Mouse (Mus musculus): ENCODE data around the gene Zmym4. TPM values are rescaled to one million over a fixed set of nuclear protein-coding genes. Genes with fewer than 3 reads are reported as not detected.
"Not testable (repeated sequence)": the region's sequence is repeated elsewhere in the genome, so short reads cannot be mapped to it uniquely, and the experiment has no call there.

The Zmym4 gene
- total RNA-seq, 2 experiments from 2014 or later = 43.9 to 51.8 TPM

GRCm38 (mm10) chr4:126958261-126958660, 9.7 kb downstream of the Zmym4 start:
- DNase-seq (ENCODE audit: low spot score in 2 of 2) = no peak
- intact Hi-C loops (cut with DNase I) = no loop called here

GRCm38 (mm10) chr4:126957434-126957833, 10.5 kb downstream of the Zmym4 start:
- intact Hi-C loops (cut with DNase I) = no loop called here
- no peak for DNase-seq (ENCODE audit: low spot score in 2 of 2)

DNA sequence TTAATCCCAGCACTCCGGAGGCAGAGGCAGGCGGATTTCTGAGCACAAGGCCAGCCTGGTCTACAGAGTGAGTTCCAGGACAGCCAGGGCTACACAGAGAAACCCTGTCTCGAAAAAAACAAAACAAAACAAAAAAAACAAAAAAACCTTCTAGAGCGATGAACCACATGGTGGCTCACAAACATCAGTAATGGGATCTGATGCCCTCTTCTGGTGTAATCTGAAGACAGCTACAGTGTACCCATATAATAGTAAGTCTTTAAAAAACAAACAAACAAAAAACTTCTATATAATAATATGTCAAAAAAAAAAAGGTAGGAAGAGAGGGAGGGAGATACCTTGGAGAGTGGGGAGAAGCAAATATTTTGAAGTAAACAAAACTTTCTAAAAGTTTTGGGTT, 17.1 kb downstream of the Zmym4 start:
- DNase-seq (ENCODE audit: low spot score in 2 of 2); intact Hi-C loops (cut with DNase I): not testable (repeated sequence)

GRCm38 (mm10) chr4:126943421-126943820, 24.5 kb downstream of the Zmym4 start:
- DNase-seq (ENCODE audit: low spot score in 2 of 2) = no peak
- intact Hi-C loops (cut with DNase I) = no loop called here

DNA sequence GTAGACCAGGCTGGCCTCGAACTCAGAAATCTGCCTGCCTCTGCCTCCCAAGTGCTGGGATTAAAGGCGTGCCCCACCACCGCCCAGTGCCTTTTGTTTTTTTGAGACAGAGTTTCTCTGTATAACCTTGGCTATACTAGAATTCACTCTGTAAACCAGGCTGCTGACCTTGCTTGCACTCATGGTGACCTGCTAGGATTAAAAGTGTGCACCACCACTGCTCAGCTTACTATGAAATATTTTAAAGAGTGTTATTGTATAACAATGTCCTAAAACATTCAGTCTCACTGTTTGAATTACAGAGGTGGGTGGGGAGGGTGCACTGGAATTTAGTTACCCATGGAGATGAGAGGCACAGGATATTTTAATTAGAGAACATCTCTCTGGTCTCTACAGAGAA, 25.1 kb downstream of the Zmym4 start:
- no peak for DNase-seq (ENCODE audit: low spot score in 2 of 2)
- intact Hi-C loops (cut with DNase I) = no loop called here

DNA sequence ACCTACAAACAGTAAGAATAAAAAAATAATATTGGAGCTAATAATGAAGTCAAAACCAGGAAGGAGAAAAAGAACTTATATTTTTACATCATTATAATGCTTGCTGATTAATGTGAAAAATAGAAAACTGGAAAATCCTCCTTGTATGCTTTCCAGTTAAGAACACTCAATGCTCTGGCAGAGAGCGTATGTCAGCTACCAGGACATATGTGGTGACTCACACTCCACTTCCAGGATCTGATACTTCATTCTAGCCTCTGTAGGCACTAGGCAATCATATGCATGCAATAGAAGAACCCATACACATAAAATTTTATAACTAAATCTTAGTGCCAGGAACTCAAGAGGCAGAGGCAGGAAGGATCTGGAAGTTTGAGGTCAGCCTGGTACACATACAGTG, 40.2 kb downstream of the Zmym4 start:
- intact Hi-C loops (cut with DNase I) = no loop called here
- DNase-seq (ENCODE audit: low spot score in 2 of 2) = no peak

- DNase-seq (ENCODE audit: low spot score in 2 of 2) = no peak
- intact Hi-C loops (cut with DNase I) = no loop called here
These were observed 78.1 kb downstream of the Zmym4 start for GRCm38 (mm10) chr4:126889879-126890278.

GRCm38 (mm10) chr4:126885953-126886352, 82.0 kb downstream of the Zmym4 start:
- intact Hi-C loops (cut with DNase I) = no loop called here
- DNase-seq (ENCODE audit: low spot score in 2 of 2) = no peak

DNA sequence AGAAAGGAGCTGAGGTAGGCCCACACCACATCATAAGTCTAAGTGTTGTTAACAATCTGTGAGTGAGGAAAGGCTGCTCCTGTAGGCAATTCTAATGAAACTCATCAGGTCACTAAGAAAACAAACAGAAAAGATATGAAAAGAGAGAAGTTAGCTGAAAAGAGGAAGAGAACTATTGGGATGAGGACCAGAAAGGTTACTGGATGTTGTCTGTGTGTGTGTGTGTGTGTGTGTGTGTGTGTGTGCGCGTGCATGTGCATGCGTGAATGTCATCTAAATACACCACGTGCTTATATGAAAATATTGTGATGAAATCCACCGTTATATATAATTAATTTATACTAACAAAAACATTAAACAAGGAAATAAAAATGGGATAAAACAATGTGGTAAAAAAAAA, 84.3 kb downstream of the Zmym4 start:
- DNase-seq (ENCODE audit: low spot score in 2 of 2) = no peak
- intact Hi-C loops (cut with DNase I) = no loop called here

GRCm38 (mm10) chr4:126879560-126880275, 88.2 kb downstream of the Zmym4 start:
- intact Hi-C loops (cut with DNase I) = no loop called here
- no peak for DNase-seq (ENCODE audit: low spot score in 2 of 2)

- no peak for DNase-seq (ENCODE audit: low spot score in 2 of 2)
These were observed 95.2 kb downstream of the Zmym4 start for GRCm38 (mm10) chr4:126872717-126873116.

GRCm38 (mm10) chr4:126868699-126869098, 99.2 kb downstream of the Zmym4 start:
- no peak for DNase-seq (ENCODE audit: low spot score in 2 of 2)
- intact Hi-C loops (cut with DNase I) = no loop called here

More at GRCm38 (mm10) chr4:126872717-126873116, 95.2 kb downstream of the Zmym4 start:
- intact Hi-C loops (cut with DNase I) = no loop called here

DNA sequence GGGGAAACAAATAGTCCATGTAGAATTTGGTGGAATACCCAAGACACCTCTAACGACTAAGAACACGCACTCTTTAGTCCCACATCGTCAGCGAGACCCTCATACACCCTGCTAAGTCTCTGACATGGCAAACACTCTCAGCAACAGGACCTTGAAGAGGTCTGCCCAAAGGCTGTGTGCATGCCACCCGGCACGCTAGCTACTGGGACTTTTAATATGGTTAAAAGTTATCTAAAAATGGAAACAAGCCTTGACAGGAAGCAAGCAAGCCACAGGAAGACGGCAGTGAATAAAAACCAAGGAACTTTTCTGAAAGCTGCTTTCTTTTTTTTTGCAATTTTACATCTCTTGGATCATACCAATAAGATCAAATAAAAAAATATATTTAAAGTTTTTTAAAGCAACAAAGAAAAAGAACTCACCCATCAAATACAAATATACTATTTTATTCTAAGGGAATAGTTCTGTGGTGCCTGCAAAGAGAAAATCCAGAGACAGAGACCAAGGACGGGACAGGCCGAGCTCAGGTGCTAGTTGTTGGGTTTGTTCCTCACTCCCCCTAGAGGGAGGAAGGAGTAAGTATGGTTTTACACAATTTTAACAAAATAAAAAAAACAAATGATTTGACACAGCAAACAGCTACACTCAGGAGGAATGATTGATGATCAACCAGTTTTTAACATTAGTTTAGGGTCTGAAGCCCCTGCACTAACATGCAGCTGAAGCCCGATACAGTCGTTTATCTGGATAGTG, 106.2 kb downstream of the Zmym4 start:
- intact Hi-C loops (cut with DNase I) = no loop called here
- no peak for DNase-seq (ENCODE audit: low spot score in 2 of 2)

DNA sequence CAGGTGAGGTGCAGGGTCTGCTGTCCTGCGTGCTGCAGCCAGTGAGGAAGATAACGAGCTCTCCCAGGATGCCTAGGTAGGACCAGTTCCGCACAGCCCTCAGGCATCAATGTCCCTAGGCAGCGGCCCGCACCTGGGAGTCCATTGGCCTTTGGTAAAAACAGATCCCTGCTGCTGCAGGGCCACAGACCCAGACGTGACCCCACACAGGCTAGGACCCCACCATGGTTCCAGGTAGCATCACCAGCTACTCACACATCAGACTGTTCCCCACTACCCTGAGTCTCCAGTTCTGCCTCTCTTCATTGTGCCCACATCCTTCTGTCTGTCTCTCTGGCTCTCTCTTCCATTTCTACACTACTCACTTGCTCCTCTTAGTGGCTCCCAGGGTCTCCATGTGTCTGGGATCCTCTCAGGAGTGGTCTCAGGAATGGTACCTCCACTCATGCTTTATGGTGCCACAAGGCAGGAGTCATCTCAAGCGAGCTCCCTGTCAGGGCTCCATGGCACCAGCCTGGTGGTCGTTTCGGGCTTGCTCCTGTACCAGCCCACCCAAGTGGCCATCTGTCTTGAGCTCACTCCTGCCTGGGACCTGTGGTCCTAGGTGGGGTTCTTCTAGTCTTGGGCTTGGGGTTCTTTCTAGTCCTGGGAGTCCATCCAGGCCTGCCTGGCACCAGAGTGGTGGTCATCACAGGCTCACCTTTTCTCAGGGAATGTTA, 107.5 kb downstream of the Zmym4 start:
- intact Hi-C loops (cut with DNase I) = no loop called here
- DNase-seq (ENCODE audit: low spot score in 2 of 2) = no peak

DNA sequence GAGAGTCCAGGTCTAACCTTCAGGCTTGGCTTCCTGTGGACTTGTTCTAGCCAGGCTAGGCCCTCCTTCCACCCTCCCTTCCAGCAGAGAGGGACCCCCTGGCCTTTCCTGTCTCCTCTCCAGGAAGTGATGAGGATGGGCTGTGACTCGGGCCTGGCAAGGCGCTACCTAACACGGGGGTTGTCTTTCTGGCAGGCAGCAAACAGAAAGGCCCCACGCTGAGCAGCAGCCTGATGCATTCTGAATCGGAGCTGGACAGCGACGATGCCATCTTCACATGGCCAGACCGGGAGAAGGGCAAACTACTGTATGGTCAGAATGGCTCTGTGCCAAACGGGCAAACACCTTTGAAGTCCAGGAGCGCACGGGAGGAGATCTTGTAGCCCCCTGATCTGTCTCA, 115.0 kb downstream of the Zmym4 start:
- intact Hi-C loops (cut with DNase I) = no loop called here
- DNase-seq (ENCODE audit: low spot score in 2 of 2) = no peak

DNA sequence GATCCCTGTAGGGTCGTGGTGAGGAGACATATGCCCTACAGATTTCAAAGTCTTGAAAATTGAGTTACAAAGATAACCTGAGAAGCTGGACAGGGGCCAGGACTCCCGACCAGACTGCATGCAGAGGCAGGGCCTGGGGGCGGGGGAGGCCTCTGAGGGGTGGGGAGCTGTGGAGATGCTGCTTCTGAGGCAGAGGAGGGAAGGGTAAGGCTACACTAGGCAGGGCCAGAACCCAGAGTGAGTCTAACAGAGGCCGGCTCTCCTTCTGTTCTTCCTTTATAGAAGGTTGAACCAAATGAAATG, 117.2 kb downstream of the Zmym4 start:
- intact Hi-C loops (cut with DNase I) = no loop called here
- DNase-seq (ENCODE audit: low spot score in 2 of 2) = no peak

- intact Hi-C loops (cut with DNase I) = no loop called here
- no peak for DNase-seq (ENCODE audit: low spot score in 2 of 2)
These were observed 117.7 kb downstream of the Zmym4 start for GRCm38 (mm10) chr4:126850019-126850777.

DNA sequence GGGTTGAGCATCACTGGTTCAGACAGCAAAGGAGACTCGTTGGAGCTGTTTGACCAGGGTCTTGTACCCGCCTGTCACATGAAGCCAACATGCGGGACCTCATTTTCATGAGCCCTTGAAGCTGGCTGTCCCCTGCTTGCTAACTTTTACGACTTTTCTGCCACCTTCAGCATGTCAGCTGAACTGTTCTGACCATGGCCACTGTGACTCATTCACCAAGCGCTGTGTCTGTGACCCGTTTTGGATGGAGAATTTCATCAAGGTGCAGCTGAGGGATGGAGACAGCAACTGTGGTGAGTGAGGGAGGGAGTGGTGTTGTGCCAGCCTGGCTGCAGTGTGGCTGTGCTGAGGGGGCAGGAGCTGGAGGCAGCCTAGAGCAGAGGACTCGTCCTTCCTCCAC, 121.0 kb downstream of the Zmym4 start:
- intact Hi-C loops (cut with DNase I) = no loop called here
- DNase-seq (ENCODE audit: low spot score in 2 of 2) = no peak

DNA sequence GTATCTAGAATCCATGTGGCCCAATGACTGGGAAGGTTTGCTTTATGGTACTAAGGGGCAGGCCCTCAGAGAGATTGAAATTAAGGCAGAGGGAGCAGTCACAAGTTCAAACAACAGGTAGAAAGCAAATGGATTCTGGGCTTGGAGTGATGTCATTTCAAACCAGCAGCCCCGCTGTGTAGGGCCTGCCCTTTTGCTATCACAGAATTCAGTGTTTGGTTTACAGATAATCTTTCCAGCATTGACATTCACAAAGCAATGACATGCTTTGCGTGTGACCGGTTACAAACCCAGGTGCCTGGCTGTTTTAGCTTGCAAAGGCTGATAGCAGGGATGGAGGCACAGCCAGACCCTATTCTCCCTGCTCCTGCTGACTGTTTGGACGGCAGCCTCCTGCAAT, 122.3 kb downstream of the Zmym4 start:
- intact Hi-C loops (cut with DNase I) = no loop called here
- DNase-seq (ENCODE audit: low spot score in 2 of 2) = no peak

DNA sequence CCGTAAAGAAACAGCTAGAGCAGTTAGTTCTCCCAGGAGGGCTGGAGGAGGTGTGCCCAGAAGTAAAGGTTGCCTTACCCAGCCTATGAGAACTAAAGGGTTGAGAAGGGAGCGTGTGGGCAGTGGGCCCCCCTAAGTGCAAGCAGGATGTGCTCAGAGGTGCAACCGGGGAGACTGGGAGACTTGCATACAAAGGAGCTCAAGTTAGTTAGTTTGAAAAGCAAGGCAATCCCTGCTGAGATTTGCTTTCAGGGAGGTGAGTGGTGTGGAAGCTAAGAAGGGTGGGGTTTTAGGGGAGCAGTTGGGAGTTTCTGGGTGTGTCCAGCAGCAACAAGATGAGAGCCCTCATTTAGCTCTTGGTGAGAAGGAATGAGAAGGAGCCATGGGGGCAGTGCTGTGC, 125.0 kb downstream of the Zmym4 start:
- DNase-seq (ENCODE audit: low spot score in 2 of 2) = no peak
- intact Hi-C loops (cut with DNase I) = no loop called here
